Mouse (Mus musculus) liver, adult 2 months (tissue): ENCODE results near the gene Epsti1.

Experiments used
- CTCF ChIP-seq: fragments of 200-500 bp; IDR thresholded peaks from 2 replicates; pipeline ENCODE4 v1.5.1; 2011; ENCODE audit warnings: low read depth, low read length, control low read depth
- POLR2A ChIP-seq: fragments of 200-500 bp; IDR thresholded peaks from 2 replicates; pipeline ENCODE4 v1.6.1; 2011; ENCODE audit warnings: low read length, control low read depth; ENCODE audit not compliant: insufficient read depth; ENCODE audit errors: extremely low read depth

- TF ChIP-seq CTCF (no peak), POLR2A (no peak)
Measured at GRCm38 (mm10) chr14:77942235-77942634, 38.2 kb downstream of the Epsti1 start.
